Mouse (Mus musculus) left cerebral cortex, adult 2 months (tissue): ENCODE measurements at regions not wholly inside any gene's neighbourhood (a gene's known extent, or its start where the extent isn't known, plus 50 kb on each side); places are given as distances from the start of the nearest gene placed in this dataset.

Experiments
- DNase-seq, 2 experiments: peaks; one replicate each; pipeline ENCODE4 v3.0.0; 2021 to 2022; ENCODE audit warnings: low spot score in 2 of 2, mixed read lengths in 1 of 2; ENCODE audit errors: extremely low spot score in 1 of 2
- H3K27ac ChIP-seq: fragments of 200-600 bp; 2 replicates; pipeline ENCODE4 v1.8.1; 2022
- H3K4me3 ChIP-seq: fragments of 200-600 bp; 2 replicates; pipeline ENCODE4 v1.8.1; 2022
- CTCF ChIP-seq: fragments of 200-600 bp; IDR thresholded peaks from 2 replicates; pipeline ENCODE4 v1.8.1; 2022; ENCODE audit warnings: antibody characterized with exemption, mild to moderate bottlenecking, moderate library complexity
- intact Hi-C: fragments of 180-260 bp; cut with DNase I; formaldehyde crosslinking; loops from one replicate; pipeline ENCODE4 v1.15.1; 2025

GRCm38 (mm10) chr1:50704639-50705038 is 195.8 kb upstream of the Tmeff2 start:
- H3K4me3 ChIP-seq = no peak overlapping the region
- no peak overlapping the region for H3K27ac ChIP-seq
- TF ChIP-seq CTCF = no peak
- intact Hi-C loops = no loop called here
- no peak for DNase-seq

DNA sequence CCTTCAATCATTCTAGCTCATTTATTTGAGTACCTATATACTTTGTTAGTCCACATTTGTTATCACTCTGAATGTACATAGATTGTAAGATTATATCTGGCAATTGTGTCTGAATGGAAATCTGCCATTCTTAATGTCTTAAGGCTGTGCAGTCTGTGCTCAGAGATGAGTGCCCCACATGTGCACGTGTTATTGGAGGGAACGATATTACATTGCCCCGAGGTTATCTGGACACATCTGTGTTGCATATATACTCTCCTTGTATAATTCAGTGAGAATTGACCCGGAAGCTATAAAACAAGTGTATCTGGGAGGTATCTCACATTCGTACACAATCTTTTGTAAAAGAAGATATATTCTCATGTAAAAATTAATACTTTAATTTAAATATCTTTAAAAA is 155.4 kb upstream of the Tmeff2 start:
- intact Hi-C loops = no loop called here
- no peak for TF ChIP-seq CTCF
- DNase-seq = no peak
- Histone ChIP-seq H3K27ac (no peak overlapping the region), H3K4me3 (no peak overlapping the region)

GRCm38 (mm10) chr1:50770211-50770610 is 130.2 kb upstream of the Tmeff2 start:
- H3K4me3 ChIP-seq = no peak overlapping the region
- intact Hi-C loops = no loop called here
- no peak overlapping the region for H3K27ac ChIP-seq
- TF ChIP-seq CTCF = no peak
- DNase-seq = no peak

- no peak for TF ChIP-seq CTCF
- intact Hi-C loops = no loop called here
- no peak for DNase-seq
- Histone ChIP-seq H3K4me3 (no peak overlapping the region), H3K27ac (no peak overlapping the region)
Measured at GRCm38 (mm10) chr1:50795264-50795663, 105.2 kb upstream of the Tmeff2 start.

DNA sequence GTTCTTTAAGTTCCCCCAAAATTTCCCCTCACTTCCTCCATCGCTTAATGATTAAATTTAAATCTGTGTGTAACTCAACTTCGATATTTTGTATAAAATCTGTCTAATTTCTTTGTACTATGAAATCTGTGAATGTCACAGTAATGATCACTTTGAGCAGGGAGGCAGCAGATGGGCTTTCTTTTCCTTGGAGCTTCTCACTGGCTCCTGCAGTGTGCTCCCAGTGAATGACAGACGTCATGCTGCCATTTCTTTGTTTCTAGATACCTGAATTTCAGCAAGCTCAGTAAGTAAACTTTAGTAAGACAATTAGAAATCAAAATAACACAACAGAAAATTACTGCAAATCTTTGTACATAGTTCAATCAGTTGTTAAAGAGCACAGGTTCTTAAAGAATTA is 102.3 kb upstream of the Tmeff2 start:
- no peak for TF ChIP-seq CTCF
- H3K27ac ChIP-seq = no peak overlapping the region
- H3K4me3 ChIP-seq = no peak overlapping the region
- intact Hi-C loops = no loop called here
- DNase-seq = no peak

- TF ChIP-seq CTCF = no peak
- DNase-seq = peak; percentile 13 to 16
- H3K4me3 ChIP-seq = no peak overlapping the region
- no peak overlapping the region for H3K27ac ChIP-seq
- intact Hi-C loops = no loop called here
Measured at GRCm38 (mm10) chr1:50806321-50806720, 94.1 kb upstream of the Tmeff2 start.

- DNase-seq = no peak
- Histone ChIP-seq H3K27ac (no peak overlapping the region), H3K4me3 (no peak overlapping the region)
- TF ChIP-seq CTCF = no peak
- intact Hi-C loops = no loop called here
Measured at GRCm38 (mm10) chr1:50806821-50807220, 93.6 kb upstream of the Tmeff2 start.

DNA sequence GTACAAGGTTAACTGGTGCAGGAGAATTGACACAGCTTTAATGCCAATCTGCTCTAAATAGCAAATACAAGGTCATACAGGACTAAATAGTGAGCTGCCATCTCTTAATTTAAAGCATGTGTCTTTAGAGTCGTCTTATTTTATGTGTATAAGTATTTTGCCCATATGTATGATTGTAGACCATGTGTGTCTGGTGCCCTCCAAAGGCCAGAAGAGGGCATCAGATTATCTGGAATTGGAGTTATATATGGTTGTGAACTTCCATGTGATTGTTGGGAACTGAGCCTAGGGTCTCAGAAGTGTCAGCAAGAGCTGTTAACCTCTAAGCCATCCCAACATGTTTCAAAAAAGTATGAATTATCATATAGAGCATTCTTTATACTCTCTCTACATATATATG is 68.8 kb upstream of the Tmeff2 start:
- Histone ChIP-seq H3K4me3 (no peak overlapping the region), H3K27ac (no peak overlapping the region)
- DNase-seq = no peak
- TF ChIP-seq CTCF = peak; percentile 26
- intact Hi-C loops = no loop called here

GRCm38 (mm10) chr1:50836123-50836522 is 64.3 kb upstream of the Tmeff2 start:
- no peak for DNase-seq
- TF ChIP-seq CTCF = no peak
- H3K27ac ChIP-seq = no peak overlapping the region
- intact Hi-C loops = no loop called here
- no peak overlapping the region for H3K4me3 ChIP-seq

DNA sequence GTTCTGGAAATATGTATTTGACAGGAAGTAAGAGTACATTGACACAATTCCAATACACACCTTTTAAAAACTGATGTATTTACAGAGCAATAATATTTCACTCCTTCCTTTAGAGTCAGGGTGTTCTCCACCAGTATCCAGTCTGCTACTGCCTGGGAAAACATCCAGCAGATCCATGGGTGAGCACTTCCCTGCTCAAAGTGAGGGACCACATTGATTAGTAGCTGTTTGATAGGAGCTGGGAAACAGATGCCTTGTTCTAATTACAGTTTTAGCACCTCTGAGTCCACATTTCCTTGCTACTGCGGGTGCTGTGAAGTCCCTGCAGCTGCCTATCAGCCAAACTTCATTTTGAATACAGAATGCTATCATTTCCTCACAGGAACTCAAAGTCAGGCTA is 53.3 kb upstream of the Tmeff2 start:
- DNase-seq = no peak
- no peak for TF ChIP-seq CTCF
- no peak overlapping the region for H3K4me3 ChIP-seq
- no peak overlapping the region for H3K27ac ChIP-seq
- intact Hi-C loops = no loop called here
